Mouse (Mus musculus) activated CD4-positive, CD25-positive, alpha-beta regulatory T cell, adult 4 months (primary cell): Measurements from ENCODE around the gene Mapt. TPM values are rescaled to one million over a fixed set of nuclear protein-coding genes. Genes with fewer than 3 reads are reported as not detected.

Experiments used
- polyA plus RNA-seq, 2 experiments: library from polyadenylated mRNA; unstranded; fragments of 100-300 nt; shearing (Covaris generic); gene quantifications; one replicate each; pipeline ENCODE4 v1.2.1; 2017

Mapt gene
- polyA plus RNA-seq, 2 experiments from 2014 or later = 1.5 TPM; not detected in 1

Other genes starting within 250 kb of the Mapt start
- not detected for gene Crhr1, start 98.5 kb upstream of the Mapt start, polyA plus RNA-seq
- gene Sppl2c, start 45.1 kb upstream of the Mapt start, polyA plus RNA-seq = not detected
- 10 to 100 TPM; 35.2 to 43.0 TPM for gene Kansl1, start 237.5 kb downstream of the Mapt start, polyA plus RNA-seq